Mouse (Mus musculus) kidney, adult 2 months (tissue): ENCODE results near the gene Rbm12b1. TPM values are rescaled to one million over a fixed set of nuclear protein-coding genes. Genes with fewer than 3 reads are reported as not detected.
A peak's percentile ranks its signal among the peaks of the same experiment; 100 is the strongest.
"Not testable (repeated sequence)": the region's sequence is repeated elsewhere in the genome, so short reads cannot be mapped to it uniquely, and the experiment has no call there.

Source experiments
- DNase-seq: peaks from one replicate; pipeline ENCODE4 v3.0.0; 2021
- H3K27ac ChIP-seq: fragments of 200-500 bp; 2 replicates; pipeline ENCODE4 v1.5.1; 2012; ENCODE audit warnings: low read depth, low read length, control low read depth, inconsistent platforms; ENCODE audit not compliant: insufficient read depth
- H3K27me3 ChIP-seq: fragments of 200-500 bp; replicated peaks from 2 replicates; pipeline ENCODE4 v1.6.1; 2012; ENCODE audit warnings: mild to moderate bottlenecking, moderate library complexity, low read length, inconsistent platforms; ENCODE audit not compliant: control insufficient read depth, insufficient read depth
- H3K36me3 ChIP-seq: fragments of 200-500 bp; 2 replicates; pipeline ENCODE4 v1.6.1; 2012; ENCODE audit warnings: mild to moderate bottlenecking, moderate library complexity, low read length, inconsistent platforms; ENCODE audit not compliant: control insufficient read depth, insufficient read depth
- H3K4me1 ChIP-seq: fragments of 200-500 bp; 2 replicates; pipeline ENCODE4 v1.6.1; 2011; ENCODE audit warnings: low read length; ENCODE audit not compliant: control insufficient read depth, insufficient read depth
- H3K4me3 ChIP-seq: fragments of 200-500 bp; 2 replicates; pipeline ENCODE4 v1.5.1; 2011; ENCODE audit warnings: mild to moderate bottlenecking, low read depth, low read length, control low read depth; ENCODE audit not compliant: insufficient read depth
- CTCF ChIP-seq: fragments of 200-500 bp; conservative IDR thresholded peaks from 2 replicates; pipeline ENCODE4 v1.5.1; 2011; ENCODE audit warnings: low read depth, mild to moderate bottlenecking, control low read depth, low read length, moderate library complexity, mixed read lengths; ENCODE audit not compliant: insufficient read depth, insufficient read length
- POLR2A ChIP-seq: fragments of 200-500 bp; IDR thresholded peaks from one replicate; pipeline ENCODE4 v1.6.1; 2011; ENCODE audit warnings: low read depth, low read length, control low read depth
- WGBS: fragments of 180-500 bp; shearing (Covaris S2); methylation state at CpG from one replicate; pipeline ENCODE4 v1.1.7; 2018; 5-methylcytosine and 5-hydroxymethylcytosine counted together
- polyA plus RNA-seq: library from polyadenylated mRNA; depleted of rRNA; stranded (reverse); fragments of >200 nt; gene quantifications from 2 replicates; pipeline ENCODE4 v1.2.3, GENCODE M21; 2012; rRNA removed

Rbm12b1 gene
- 2.4 and 3.8 TPM in 2 replicates for polyA plus RNA-seq

GRCm38 (mm10) chr4:12140141-12140567, at the start of gene Rbm12b1:
Gene Rbm12b1, plus strand, starts transcription at chr4:12140264.
- H3K27me3 ChIP-seq, H3K36me3 ChIP-seq, H3K4me1 ChIP-seq: not testable (repeated sequence)
- TF ChIP-seq POLR2A, result peak; percentile 38
- peak; percentile 81 for DNase-seq
- Histone ChIP-seq H3K27ac (0 out of 2 replicates have a peak within 1 kb of the TSS, but pooled peaks have one; percentile 74), H3K4me3 (peak within 1 kb of the TSS; percentile 48)
- WGBS, result 7% methylated on average over 17 of the region's 32 CpGs

- not testable (repeated sequence) for H3K4me1 ChIP-seq, H3K27me3 ChIP-seq, H3K27ac ChIP-seq, H3K36me3 ChIP-seq
- H3K4me3 ChIP-seq, result peak overlapping the region; percentile 48
- WGBS, result 5% methylated on average over 24 of the region's 40 CpGs
- DNase-seq, result peak; percentile 12
Observed at GRCm38 (mm10) chr4:12140592-12141062, 563 bp downstream of the Rbm12b1 start.

- not testable (repeated sequence) for H3K27me3 ChIP-seq, H3K36me3 ChIP-seq, H3K27ac ChIP-seq, H3K4me3 ChIP-seq, H3K4me1 ChIP-seq
- WGBS, result 73% methylated on average over 7 of the region's 7 CpGs
- peak; percentile 8 for DNase-seq
Observed at GRCm38 (mm10) chr4:12141516-12141915, 1.5 kb downstream of the Rbm12b1 start.

GRCm38 (mm10) chr4:12147660-12148059, 7.6 kb downstream of the Rbm12b1 start:
- no peaks in the 10 kb centered on the region for H3K36me3 ChIP-seq
- DNase-seq, result no peak
- no peak overlapping the region for H3K4me3 ChIP-seq
- TF ChIP-seq POLR2A, result no peak
- TF ChIP-seq CTCF, result no peak
- no peaks in the 10 kb centered on the region for H3K4me1 ChIP-seq
- no peaks in the 10 kb centered on the region for H3K27me3 ChIP-seq
- H3K27ac ChIP-seq, result no peak overlapping the region

GRCm38 (mm10) chr4:12170986-12171317, 30.9 kb downstream of the Rbm12b1 start:
- Histone ChIP-seq H3K27me3 (no peaks in the 10 kb centered on the region), H3K4me3 (peak overlapping the region; percentile 77), H3K36me3 (no peaks in the 10 kb centered on the region; the same call in none of the 2 replicates), H3K27ac (no peak overlapping the region), H3K4me1 (peaks cover 6% of the 10 kb centered on the region; the same call in 1 of the 2 replicates)
- DNase-seq, result no peak
- 13% methylated on average over 9 of the region's 9 CpGs for WGBS
- TF ChIP-seq CTCF (no peak), POLR2A (no peak)

GRCm38 (mm10) chr4:12171318-12172091, 31.4 kb downstream of the Rbm12b1 start, which contains the start of gene Fam92a:
Gene Fam92a, minus strand, starts transcription at chr4:12172015.
- H3K27me3 ChIP-seq, result no peaks in the 10 kb centered on the region
- peak; percentile 79 for DNase-seq
- no peak for TF ChIP-seq POLR2A
- no peak for TF ChIP-seq CTCF
- peak within 1 kb of the TSS; percentile 77 for H3K4me3 ChIP-seq
- under 1% methylated on average over 74 of the region's 74 CpGs for WGBS
- H3K36me3 ChIP-seq, result no peaks in the 10 kb centered on the region; the same call in 1 of the 2 replicates
- H3K4me1 ChIP-seq, result peaks cover 6% of the 10 kb centered on the region; the same call in 1 of the 2 replicates
- H3K27ac ChIP-seq, result no peak within 1 kb of the TSS

GRCm38 (mm10) chr4:12178992-12179391, 38.9 kb downstream of the Rbm12b1 start:
- Histone ChIP-seq H3K36me3 (no peaks in the 10 kb centered on the region), H3K27ac (no peak overlapping the region), H3K27me3 (no peaks in the 10 kb centered on the region), H3K4me1 (no peaks in the 10 kb centered on the region), H3K4me3 (no peak overlapping the region)
- DNase-seq, result no peak
- 93% methylated on average over 10 of the region's 10 CpGs for WGBS
- TF ChIP-seq POLR2A, result no peak
- no peak for TF ChIP-seq CTCF

Other genes starting within 250 kb of the Rbm12b1 start
- gene Gm10604, start 159.0 kb upstream of the Rbm12b1 start, polyA plus RNA-seq, result not detected in 2 replicates
- 1.3 and 1.9 TPM in 2 replicates for gene Rbm12b2, start 50.8 kb upstream of the Rbm12b1 start, polyA plus RNA-seq
- 8.3 and 8.5 TPM in 2 replicates for gene Fam92a, start 31.8 kb downstream of the Rbm12b1 start, polyA plus RNA-seq